Mouse (Mus musculus) brain, embryonic 14.5 days (tissue): ENCODE results near the gene Car1.

Experiments
- CTCF ChIP-seq: fragments of 200-500 bp; IDR thresholded peaks from 2 replicates; pipeline ENCODE4 v1.5.1; 2012; ENCODE audit warnings: inconsistent platforms, mild to moderate bottlenecking, moderate library complexity, borderline replicate concordance; ENCODE audit not compliant: insufficient read depth, insufficient read length; ENCODE audit errors: extremely low read depth
- POLR2A ChIP-seq: fragments of 200-500 bp; IDR thresholded peaks from 2 replicates; pipeline ENCODE4 v1.6.1; 2012; ENCODE audit warnings: mild to moderate bottlenecking, inconsistent platforms, borderline replicate concordance; ENCODE audit not compliant: poor library complexity, insufficient read depth, insufficient read length, severe bottlenecking; ENCODE audit errors: extremely low read depth

GRCm38 (mm10) chr3:14839466-14840118, 31.4 kb upstream of the Car1 start:
- TF ChIP-seq POLR2A (no peak), CTCF (no peak)
